Mouse (Mus musculus) hindbrain, embryonic 12.5 days (tissue): Measurements from ENCODE around the gene Tchh. TPM values are rescaled to one million over a fixed set of nuclear protein-coding genes. Genes with fewer than 3 reads are reported as not detected.
"Not testable (repeated sequence)": the region's sequence is repeated elsewhere in the genome, so short reads cannot be mapped to it uniquely, and the experiment has no call there.

Source experiments
- ATAC-seq: fragments of 200-750 bp; cut with Nextera tagmentation; 2 replicates; pipeline ENCODE4 v1.8.0; 2017; ENCODE audit warnings: moderate TSS enrichment; ENCODE audit not compliant: low FRiP score
- H3K27ac ChIP-seq: fragments of 300-500 bp; sonication (generic); 2 replicates; pipeline ENCODE4 v1.5.1; 2016; ENCODE audit warnings: mild to moderate bottlenecking
- H3K27me3 ChIP-seq: fragments of 300-500 bp; sonication (generic); 2 replicates; pipeline ENCODE4 v1.6.1; 2016; ENCODE audit warnings: mild to moderate bottlenecking
- H3K36me3 ChIP-seq: fragments of 300-500 bp; sonication (generic); 2 replicates; pipeline ENCODE4 v1.6.1; 2016; ENCODE audit warnings: mild to moderate bottlenecking
- H3K4me1 ChIP-seq: fragments of 300-500 bp; sonication (generic); 2 replicates; pipeline ENCODE4 v1.6.1; 2016
- H3K4me2 ChIP-seq: fragments of 300-500 bp; sonication (generic); replicated peaks from 2 replicates; pipeline ENCODE4 v1.6.1; 2016; ENCODE audit warnings: mild to moderate bottlenecking
- H3K4me3 ChIP-seq: fragments of 300-500 bp; sonication (generic); 2 replicates; pipeline ENCODE4 v1.5.1; 2016; ENCODE audit warnings: mild to moderate bottlenecking
- H3K9ac ChIP-seq: fragments of 300-500 bp; sonication (generic); 2 replicates; pipeline ENCODE4 v1.6.1; 2016; ENCODE audit warnings: mild to moderate bottlenecking, moderate library complexity
- H3K9me3 ChIP-seq: fragments of 300-500 bp; sonication (generic); replicated peaks from 2 replicates; pipeline ENCODE4 v1.6.1; 2016; ENCODE audit warnings: mild to moderate bottlenecking
- WGBS: fragments of 180-500 bp; shearing (Covaris S2); methylation state at CpG from one replicate; pipeline ENCODE4 v1.1.7; 2016; 5-methylcytosine and 5-hydroxymethylcytosine counted together
- polyA plus RNA-seq: library from polyadenylated mRNA; unstranded; fragments of >200 nt; fragmentation: Nextera tagmentation; extraction: Ambion mirVana; gene quantifications from 2 replicates; pipeline ENCODE4 v1.2.1, GENCODE M21; 2016

Tchh gene
- 1.7 and 1.8 TPM in 2 replicates for polyA plus RNA-seq

DNA sequence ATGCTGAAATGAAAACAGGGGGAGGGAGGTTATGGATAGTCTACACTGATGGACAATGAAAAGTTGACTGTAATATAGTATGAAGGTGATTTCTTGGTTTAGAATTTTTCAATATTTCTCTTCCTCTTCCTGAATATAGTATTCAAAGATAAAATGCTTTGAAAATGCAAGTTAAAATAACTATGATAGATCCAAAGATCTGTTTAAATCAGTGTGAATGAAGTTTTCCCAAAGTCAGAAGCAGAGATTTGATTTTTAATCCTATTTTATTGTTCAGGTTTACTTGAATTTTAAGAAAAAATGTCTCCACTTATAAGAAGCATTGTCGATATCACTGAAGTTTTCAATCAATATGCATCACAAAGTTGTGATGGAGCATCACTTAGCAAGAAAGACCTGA is at the start of gene Tchh:
TSS of gene Tchh (plus strand) at position 301 of the 400 bp plus-strand sequence.
- H3K4me2 ChIP-seq: peak within 1 kb of the TSS; percentile 94
- WGBS: 89% methylated on average over 1 of the region's 1 CpGs
- peaks cover 50% of the 10 kb centered on the region for H3K27me3 ChIP-seq
- H3K4me3 ChIP-seq: 0 out of 2 replicates have a peak within 1 kb of the TSS, but pooled peaks have one; percentile 54
- H3K9ac ChIP-seq: no peak within 1 kb of the TSS
- no peaks in the 10 kb centered on the region for H3K36me3 ChIP-seq
- no peaks in the 10 kb centered on the region for H3K9me3 ChIP-seq
- H3K4me1 ChIP-seq: peaks cover 18% of the 10 kb centered on the region
- no peak within 1 kb of the TSS for H3K27ac ChIP-seq
- ATAC-seq: no peak

DNA sequence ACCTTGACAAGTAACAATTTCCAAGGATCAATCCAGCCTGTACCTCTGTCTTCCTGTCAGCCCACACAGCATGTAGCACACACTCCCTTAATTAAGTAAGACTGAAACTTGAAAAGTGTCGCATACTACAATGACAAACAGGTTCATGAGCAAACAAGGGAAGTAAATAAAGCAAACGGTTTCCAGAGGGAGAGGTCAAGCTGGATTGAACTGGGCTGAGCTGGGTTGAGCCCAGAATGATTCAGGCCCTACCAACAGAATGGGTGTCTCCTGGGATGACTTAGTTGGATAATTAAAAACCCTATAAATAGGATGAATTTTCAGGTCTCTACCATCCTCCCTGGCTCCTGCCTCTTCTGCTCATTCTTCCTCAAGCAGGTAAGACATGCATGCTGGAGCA is 48.8 kb upstream of the Tchh start, which contains the start of gene Rptn:
TSS of gene Rptn (plus strand) at position 334 of the 400 bp plus-strand sequence.
- ATAC-seq: no peak
- no peak within 1 kb of the TSS for H3K4me2 ChIP-seq
- no peaks in the 10 kb centered on the region for H3K4me1 ChIP-seq
- H3K9ac ChIP-seq: no peak within 1 kb of the TSS
- H3K27me3 ChIP-seq: no peaks in the 10 kb centered on the region
- no peak within 1 kb of the TSS for H3K27ac ChIP-seq
- H3K4me3 ChIP-seq: no peak within 1 kb of the TSS
- 75% methylated on average over 2 of the region's 2 CpGs for WGBS
- no peaks in the 10 kb centered on the region for H3K36me3 ChIP-seq
- H3K9me3 ChIP-seq: no peaks in the 10 kb centered on the region

DNA sequence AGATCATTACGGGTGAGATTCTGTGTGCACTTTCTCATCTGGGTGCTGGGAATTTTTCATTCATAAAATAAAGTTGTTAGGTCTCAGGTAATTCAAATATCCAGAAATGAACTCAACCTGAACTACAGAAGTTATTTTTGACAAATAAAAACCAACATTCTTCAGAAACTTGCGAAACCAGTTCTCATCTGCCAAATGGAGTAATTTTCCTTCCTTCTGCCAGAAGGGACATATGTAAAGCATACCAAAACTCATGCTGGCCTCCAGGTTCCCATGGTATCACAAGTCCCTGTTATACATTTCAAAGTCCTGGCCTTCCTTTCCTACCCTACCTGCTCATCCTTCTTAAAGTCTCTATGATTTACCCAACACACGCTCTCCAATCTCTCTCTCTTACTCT is 38.2 kb upstream of the Tchh start:
- H3K9ac ChIP-seq: no peak overlapping the region
- H3K9me3 ChIP-seq: no peaks in the 10 kb centered on the region
- no peak for ATAC-seq
- no peaks in the 10 kb centered on the region for H3K4me1 ChIP-seq
- no peaks in the 10 kb centered on the region for H3K36me3 ChIP-seq
- WGBS: 91% methylated on average over 3 of the region's 3 CpGs
- no peak overlapping the region for H3K4me2 ChIP-seq
- no peak overlapping the region for H3K27ac ChIP-seq
- no peaks in the 10 kb centered on the region for H3K27me3 ChIP-seq
- no peak overlapping the region for H3K4me3 ChIP-seq

DNA sequence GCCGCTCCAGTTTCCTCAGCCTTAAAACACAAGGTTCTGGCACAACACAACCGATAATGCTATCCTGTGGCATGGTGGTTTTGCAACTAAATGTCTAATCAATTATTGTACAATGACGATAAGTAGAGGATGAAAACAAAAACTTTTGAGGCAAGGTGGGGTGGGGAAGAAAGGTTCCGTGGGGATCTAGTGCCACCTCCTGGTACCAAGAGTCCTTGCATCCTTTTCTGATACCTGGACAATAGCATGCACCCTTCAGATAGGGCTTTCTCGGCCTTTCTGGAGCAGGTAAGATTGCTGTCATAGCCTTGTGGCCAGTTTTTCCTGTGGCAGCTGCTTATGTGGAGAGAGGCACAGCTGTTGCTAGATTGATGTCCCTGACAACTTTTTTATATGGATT is 35.1 kb upstream of the Tchh start:
- H3K4me1 ChIP-seq: no peaks in the 10 kb centered on the region
- no peaks in the 10 kb centered on the region for H3K27me3 ChIP-seq
- no peaks in the 10 kb centered on the region for H3K36me3 ChIP-seq
- no peaks in the 10 kb centered on the region for H3K9me3 ChIP-seq
- no peak for ATAC-seq
- H3K4me2 ChIP-seq: no peak overlapping the region
- no peak overlapping the region for H3K27ac ChIP-seq
- H3K4me3 ChIP-seq: no peak overlapping the region
- no peak overlapping the region for H3K9ac ChIP-seq
- 34% methylated on average over 5 of the region's 5 CpGs for WGBS

GRCm38 (mm10) chr3:93411905-93412304 is 30.2 kb upstream of the Tchh start:
- Histone ChIP-seq H3K4me3 (no peak overlapping the region), H3K27me3 (no peaks in the 10 kb centered on the region), H3K4me2 (no peak overlapping the region), H3K36me3 (no peaks in the 10 kb centered on the region), H3K9ac (no peak overlapping the region), H3K9me3 (no peaks in the 10 kb centered on the region), H3K4me1 (no peaks in the 10 kb centered on the region), H3K27ac (no peak overlapping the region)
- no peak for ATAC-seq
- WGBS: 11% methylated on average over 2 of the region's 2 CpGs

GRCm38 (mm10) chr3:93431673-93432072 is 10.5 kb upstream of the Tchh start:
- ATAC-seq: no peak
- no peak overlapping the region for H3K9ac ChIP-seq
- H3K9me3 ChIP-seq: no peaks in the 10 kb centered on the region
- no peaks in the 10 kb centered on the region for H3K27me3 ChIP-seq
- H3K36me3 ChIP-seq: no peaks in the 10 kb centered on the region
- WGBS: 45% methylated on average over 3 of the region's 3 CpGs
- no peak overlapping the region for H3K4me2 ChIP-seq
- H3K4me1 ChIP-seq: no peaks in the 10 kb centered on the region
- H3K27ac ChIP-seq: no peak overlapping the region
- H3K4me3 ChIP-seq: no peak overlapping the region

DNA sequence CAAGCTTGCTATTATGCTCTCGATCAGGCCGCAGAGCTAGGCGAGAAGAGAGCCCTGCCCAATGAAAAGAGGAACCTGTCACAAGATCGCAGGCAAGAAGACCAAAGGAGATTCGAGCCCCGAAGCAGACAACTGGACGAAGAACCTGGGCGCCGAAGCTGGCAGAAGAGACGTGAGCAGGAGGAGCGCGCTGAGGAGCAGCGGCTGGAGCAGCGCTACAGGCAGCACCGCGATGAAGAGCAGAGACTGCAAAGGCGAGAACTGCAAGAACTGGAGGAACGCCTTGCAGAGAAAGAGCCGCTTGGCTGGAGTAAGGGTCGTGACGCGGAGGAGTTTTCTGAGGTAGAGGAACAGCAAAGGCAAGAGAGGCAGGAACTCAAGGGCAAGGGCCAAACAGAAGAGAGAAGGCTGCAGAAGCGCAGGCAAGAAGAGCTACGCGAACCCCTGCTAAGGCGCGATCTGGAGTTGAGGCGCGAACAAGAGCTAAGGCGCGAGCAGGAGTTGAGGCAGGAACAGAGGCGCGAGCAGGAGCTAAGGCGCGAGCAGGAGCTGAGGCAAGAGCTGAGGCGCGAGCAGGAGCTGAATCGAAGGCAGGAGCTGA is 1.5 kb downstream of the Tchh start:
- peaks cover 24% of the 10 kb centered on the region for H3K4me1 ChIP-seq
- H3K9me3 ChIP-seq: no peaks in the 10 kb centered on the region
- H3K4me3 ChIP-seq: peak overlapping the region; percentile 54
- no peak overlapping the region for H3K27ac ChIP-seq
- H3K9ac ChIP-seq: peak overlapping the region; percentile 20; the same call in 1 of the 2 replicates
- no peak for ATAC-seq
- H3K27me3 ChIP-seq: peaks cover 59% of the 10 kb centered on the region
- under 1% methylated on average over 38 of the region's 38 CpGs for WGBS
- no peaks in the 10 kb centered on the region for H3K36me3 ChIP-seq
- H3K4me2 ChIP-seq: peak overlapping the region; percentile 94

DNA sequence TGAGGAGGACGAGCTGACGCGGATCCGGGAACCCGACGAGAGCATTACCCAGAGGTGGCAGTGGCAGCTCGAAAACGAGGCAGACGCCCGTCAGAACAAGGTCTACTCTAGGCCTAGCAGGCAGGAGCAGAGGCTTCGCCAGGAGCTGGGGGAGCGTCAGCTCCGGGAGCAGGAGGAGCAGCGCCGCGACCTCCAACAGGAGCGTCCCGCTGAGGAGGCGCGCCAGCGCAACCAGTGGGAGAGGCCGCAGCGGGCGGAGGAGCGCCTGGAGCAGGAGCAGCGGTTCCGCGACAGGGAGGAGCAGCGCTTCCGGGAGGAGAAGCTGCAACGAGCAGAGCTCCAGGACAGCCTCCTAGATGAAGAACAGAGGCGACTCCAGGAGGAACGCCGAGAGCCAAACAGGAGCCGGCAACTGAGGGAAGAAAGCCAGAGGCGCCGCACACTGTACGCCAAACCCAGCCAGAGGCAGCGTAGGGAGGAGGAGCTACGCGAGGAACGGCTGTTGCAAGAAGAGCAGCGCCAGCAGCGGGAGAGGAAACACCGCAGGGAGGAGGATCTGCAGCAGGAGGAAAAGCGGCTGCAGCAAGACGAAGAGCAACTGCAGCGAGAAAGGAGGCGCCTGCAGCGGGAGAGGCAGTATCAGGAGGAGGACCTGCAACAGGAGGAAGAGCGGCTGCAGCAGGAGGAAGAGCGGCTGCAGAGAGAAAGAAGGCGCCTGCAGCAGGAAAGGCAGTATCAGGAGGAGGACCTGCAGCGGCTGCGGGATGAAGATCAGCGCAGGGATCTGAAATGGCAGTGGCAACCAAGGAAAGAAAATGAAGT is 2.4 kb downstream of the Tchh start:
- H3K27ac ChIP-seq: no peak overlapping the region
- peaks cover 24% of the 10 kb centered on the region for H3K4me1 ChIP-seq
- peak overlapping the region; percentile 42 for H3K9ac ChIP-seq
- peak overlapping the region; percentile 94 for H3K4me2 ChIP-seq
- H3K27me3 ChIP-seq: peaks cover 61% of the 10 kb centered on the region
- ATAC-seq: peak; percentile 81
- WGBS: under 1% methylated on average over 56 of the region's 56 CpGs
- H3K36me3 ChIP-seq: no peaks in the 10 kb centered on the region
- H3K4me3 ChIP-seq: peak overlapping the region; percentile 54
- H3K9me3 ChIP-seq: no peaks in the 10 kb centered on the region

DNA sequence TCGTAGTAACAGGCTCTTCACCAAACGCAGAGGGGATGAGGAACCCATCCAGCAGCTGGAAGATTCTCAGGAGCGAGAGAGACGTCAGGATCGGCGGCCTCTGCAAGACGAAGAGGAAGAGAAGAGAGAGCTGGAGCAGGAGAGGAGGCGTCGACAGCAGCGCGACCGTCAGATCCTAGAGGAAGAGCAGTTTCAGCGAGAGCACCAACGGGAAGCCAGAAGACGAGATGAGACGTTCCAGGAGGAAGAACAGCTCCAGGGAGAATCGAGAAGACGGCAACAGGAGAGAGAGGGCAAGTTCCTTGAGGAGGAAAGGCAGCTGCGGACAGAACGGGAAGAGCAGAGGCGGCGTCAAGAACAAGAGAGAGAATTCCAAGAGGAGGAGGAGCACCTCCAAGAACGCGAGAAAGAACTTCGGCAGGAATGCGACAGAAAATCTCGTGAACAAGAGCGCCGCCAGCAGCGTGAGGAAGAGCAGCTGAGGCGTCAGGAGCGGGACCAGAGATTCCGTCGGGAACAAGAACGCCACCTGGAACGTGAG is 3.1 kb downstream of the Tchh start:
- no peak for ATAC-seq
- no peak overlapping the region for H3K27ac ChIP-seq
- WGBS: under 1% methylated on average over 36 of the region's 36 CpGs

GRCm38 (mm10) chr3:93446128-93446755 is 4.1 kb downstream of the Tchh start:
- Histone ChIP-seq H3K36me3 (no peaks in the 10 kb centered on the region), H3K9me3 (no peaks in the 10 kb centered on the region), H3K9ac (peak overlapping the region; percentile 36), H3K4me1 (peaks cover 24% of the 10 kb centered on the region), H3K27ac (no peak overlapping the region), H3K4me3 (peak overlapping the region; percentile 54), H3K4me2 (peak overlapping the region; percentile 94), H3K27me3 (peaks cover 60% of the 10 kb centered on the region)
- ATAC-seq: no peak
- WGBS: under 1% methylated on average over 54 of the region's 54 CpGs

More for the DNA sequence above, 3.1 kb downstream of the Tchh start:
- peaks cover 68% of the 10 kb centered on the region for H3K27me3 ChIP-seq
- peak overlapping the region; percentile 42 for H3K9ac ChIP-seq
- H3K4me3 ChIP-seq: peak overlapping the region; percentile 54
- no peaks in the 10 kb centered on the region for H3K36me3 ChIP-seq
- H3K9me3 ChIP-seq: no peaks in the 10 kb centered on the region
- peaks cover 24% of the 10 kb centered on the region for H3K4me1 ChIP-seq
- peak overlapping the region; percentile 94 for H3K4me2 ChIP-seq

- H3K36me3 ChIP-seq, ATAC-seq, H3K27ac ChIP-seq, H3K9me3 ChIP-seq: not testable (repeated sequence)
- WGBS: 1% methylated on average over 32 of the region's 32 CpGs
- H3K4me1 ChIP-seq: peaks cover 24% of the 10 kb centered on the region
- peak overlapping the region; percentile 36 for H3K9ac ChIP-seq
- H3K4me3 ChIP-seq: peak overlapping the region; percentile 54
- H3K27me3 ChIP-seq: peaks cover 57% of the 10 kb centered on the region
- peak overlapping the region; percentile 94 for H3K4me2 ChIP-seq
Observed at GRCm38 (mm10) chr3:93446756-93447137, 4.6 kb downstream of the Tchh start.
